In the genomic region with DNA sequence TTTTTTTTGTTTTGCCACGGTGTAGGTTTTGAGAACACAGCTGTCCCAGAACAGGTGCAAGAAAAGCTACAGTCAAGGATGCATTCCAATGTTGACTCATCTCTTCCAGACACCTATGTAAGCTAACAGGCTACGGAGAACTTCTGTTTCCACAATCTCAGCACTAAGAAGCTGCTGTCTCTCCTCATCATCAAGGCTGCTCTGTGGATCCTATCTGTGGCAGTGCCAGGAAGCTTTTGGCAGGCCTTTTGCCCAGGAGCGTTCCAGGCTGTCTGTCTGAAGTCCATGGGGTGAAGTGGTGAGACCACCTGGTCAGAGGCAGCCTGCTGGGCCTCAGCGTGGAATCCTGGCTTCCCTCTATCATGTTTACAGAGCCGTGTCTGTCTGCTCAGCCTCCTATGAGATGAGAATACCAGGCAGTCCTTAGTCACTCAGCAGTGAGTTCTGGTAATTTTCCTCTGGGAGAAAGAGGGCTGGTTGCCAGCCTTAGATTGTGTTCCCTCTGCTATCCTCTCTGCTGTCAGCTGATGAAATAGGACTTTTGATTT, we compare ENCODE assay signal across 8 mouse cellular contexts.
DNase-seq lines count a peak whose midpoint lies in the region; ATAC-seq lines count a peak whose summit lies in the region.

No protein-coding gene starts in this region.

- no peak overlapping the region for H3K9ac ChIP-seq in liver, embryonic 16.5 days (ENCODE audit: low read depth, low read length)
- no peak overlapping the region for H3K9ac ChIP-seq in heart, embryonic 11.5 days (ENCODE audit: low read depth, low read length)

- H3K27ac ChIP-seq in liver, embryonic 16.5 days (ENCODE audit: low read length), result no peak overlapping the region
- H3K27ac ChIP-seq in heart, embryonic 11.5 days (ENCODE audit: low read depth, low read length), result no peak overlapping the region

- H3K9me3 ChIP-seq in liver, embryonic 16.5 days (replicated peaks; ENCODE audit: control insufficient read depth, low read length), result no peaks in the 10 kb centered on the region
- no peaks in the 10 kb centered on the region for H3K9me3 ChIP-seq in heart, embryonic 11.5 days (replicated peaks; ENCODE audit: control insufficient read depth, low read length)

- no peak for DNase-seq in liver
- peak; percentile 54 for DNase-seq in cerebellum, adult 11 months
- DNase-seq in kidney, postnatal 36 days, result peak; percentile 48
- DNase-seq in lung, postnatal 14 days, result peak; percentile 31
- DNase-seq in embryo, embryonic 10 days (ENCODE audit: low spot score), result no peak

- 0 out of 2 replicates have a peak, but pooled peaks have one; percentile 16 for ATAC-seq in liver, embryonic 16.5 days (ENCODE audit: low read depth)
- ATAC-seq in heart, embryonic 11.5 days (replicated peaks; ENCODE audit: insufficient number of reproducible peaks, low FRiP score, low TSS enrichment), result peak; percentile 49
- ATAC-seq in megakaryocyte progenitor cell, adult 5-6 weeks (replicated peaks; ENCODE audit: poor library complexity), result no peak

- H3K4me3 ChIP-seq in liver, embryonic 16.5 days (ENCODE audit: low read depth, low read length), result no peak overlapping the region
- H3K4me3 ChIP-seq in heart, embryonic 11.5 days (ENCODE audit: low read depth, low read length), result no peak overlapping the region

- H3K4me1 ChIP-seq in liver, embryonic 16.5 days (ENCODE audit: control insufficient read depth, low read depth, low read length), result no peaks in the 10 kb centered on the region
- H3K4me1 ChIP-seq in heart, embryonic 11.5 days (ENCODE audit: control insufficient read depth, insufficient read depth, low read length), result no peaks in the 10 kb centered on the region

- WGBS in liver, embryonic 16.5 days (ENCODE audit: insufficient replicate concordance), result 42% methylated on average over 5 of the region's 5 CpGs
- 33% methylated on average over 5 of the region's 5 CpGs for WGBS in heart, embryonic 11.5 days (ENCODE audit: insufficient replicate concordance)

- H3K27me3 ChIP-seq in liver, embryonic 16.5 days (ENCODE audit: control insufficient read depth, insufficient read depth, low read depth, low read length), result no peaks in the 10 kb centered on the region
- H3K27me3 ChIP-seq in heart, embryonic 11.5 days (ENCODE audit: control insufficient read depth, insufficient read depth, low read length), result no peaks in the 10 kb centered on the region

- H3K4me2 ChIP-seq in liver, embryonic 16.5 days (ENCODE audit: low read depth, low read length), result no peak overlapping the region
- no peak overlapping the region for H3K4me2 ChIP-seq in heart, embryonic 11.5 days

- no peaks in the 10 kb centered on the region for H3K36me3 ChIP-seq in liver, embryonic 16.5 days (ENCODE audit: control insufficient read depth, insufficient read depth)
- no peaks in the 10 kb centered on the region for H3K36me3 ChIP-seq in heart, embryonic 11.5 days (ENCODE audit: control insufficient read depth, insufficient read depth, low read length)

Comparison
In these comparisons a context has a peak if more than half of its experiments do, and no peak if none do; other contexts are left out.
1. DNase-seq: peak in cerebellum, adult 11 months (single experiment), kidney, postnatal 36 days (2 of 2) and lung, postnatal 14 days (single experiment); none in liver (single experiment) and embryo, embryonic 10 days (single experiment).